Comparison of ENCODE assay signal across 13 mouse cellular contexts in genomic region chr3:60707139-60707538, GRCm38 (mm10).
"Had no signal": no experiment of that assay in that cellular context is flagged by ENCODE, and none has a peak within 500 bp of the region (broad histone marks: within the 10 kb centered on the region; RNA-seq: fewer than 3 reads in every experiment).

No protein-coding gene starts in this region.

- H3K9ac ChIP-seq: liver, embryonic 15.5 days; lung, embryonic 14.5 days; stomach, embryonic 15.5 days had no signal

- H3K27ac ChIP-seq: limb, embryonic 10.5 days; liver, embryonic 15.5 days; midbrain, embryonic 10.5 days; stomach, embryonic 15.5 days had no signal

- H3K4me1 ChIP-seq: limb, embryonic 10.5 days; liver, embryonic 15.5 days; midbrain, embryonic 10.5 days; stomach, embryonic 15.5 days had no signal

- H3K9me3 ChIP-seq: limb, embryonic 10.5 days; liver, embryonic 15.5 days; midbrain, embryonic 10.5 days; stomach, embryonic 15.5 days had no signal

- H3K36me3 ChIP-seq: limb, embryonic 10.5 days; liver, embryonic 15.5 days; midbrain, embryonic 10.5 days; stomach, embryonic 15.5 days had no signal

- ATAC-seq: midbrain, embryonic 16.5 days had no signal

- DNase-seq: kidney, postnatal 10 days; kidney, postnatal 4 days; lung, embryonic 14.5 days; lung, postnatal 10 days; lung, postnatal 4 days; thymus, adult 2 months; thymus, postnatal 25 days had no signal

- H3K4me2 ChIP-seq: liver, embryonic 11.5 days; liver, embryonic 15.5 days; lung, embryonic 14.5 days; stomach, embryonic 15.5 days had no signal

- H3K4me3 ChIP-seq: limb, embryonic 10.5 days; liver, embryonic 15.5 days; midbrain, embryonic 10.5 days; stomach, embryonic 15.5 days had no signal

- H3K27me3 ChIP-seq: liver, embryonic 15.5 days; stomach, embryonic 15.5 days had no signal
